Mouse (Mus musculus) heart, embryonic 11.5 days (tissue): ENCODE results near the gene Enpp7. TPM values are rescaled to one million over a fixed set of nuclear protein-coding genes. Genes with fewer than 3 reads are reported as not detected.

Experiments
- ATAC-seq: fragments of 200-750 bp; cut with Nextera tagmentation; replicated peaks from 2 replicates; pipeline ENCODE4 v1.8.0; 2017; ENCODE audit warnings: moderate library complexity; ENCODE audit not compliant: insufficient number of reproducible peaks, low FRiP score, low TSS enrichment
- H3K27ac ChIP-seq: fragments of 300-500 bp; sonication (generic); 2 replicates; pipeline ENCODE4 v1.5.1; 2014; ENCODE audit warnings: mild to moderate bottlenecking, low read depth, low read length
- H3K27me3 ChIP-seq: fragments of 300-500 bp; sonication (generic); 2 replicates; pipeline ENCODE4 v1.6.1; 2014; ENCODE audit warnings: mild to moderate bottlenecking, low read length, mixed read lengths; ENCODE audit not compliant: control insufficient read depth, insufficient read depth
- H3K36me3 ChIP-seq: fragments of 300-500 bp; sonication (generic); 2 replicates; pipeline ENCODE4 v1.6.1; 2014; ENCODE audit warnings: mild to moderate bottlenecking, low read length, moderate library complexity, mixed read lengths; ENCODE audit not compliant: control insufficient read depth, insufficient read depth
- H3K4me1 ChIP-seq: fragments of 300-500 bp; sonication (generic); 2 replicates; pipeline ENCODE4 v1.6.1; 2014; ENCODE audit warnings: low read length; ENCODE audit not compliant: control insufficient read depth, insufficient read depth
- H3K4me2 ChIP-seq: fragments of 300-500 bp; sonication (generic); 2 replicates; pipeline ENCODE4 v1.6.1; 2014; ENCODE audit warnings: mild to moderate bottlenecking, moderate library complexity
- H3K4me3 ChIP-seq: fragments of 300-500 bp; sonication (generic); 2 replicates; pipeline ENCODE4 v1.5.1; 2014; ENCODE audit warnings: low read depth, low read length
- H3K9ac ChIP-seq: fragments of 300-500 bp; sonication (generic); 2 replicates; pipeline ENCODE4 v1.6.1; 2014; ENCODE audit warnings: mild to moderate bottlenecking, low read depth, low read length, moderate library complexity
- H3K9me3 ChIP-seq: fragments of 300-500 bp; sonication (generic); replicated peaks from 2 replicates; pipeline ENCODE4 v1.6.1; 2016; ENCODE audit warnings: low read length; ENCODE audit not compliant: control insufficient read depth
- WGBS: fragments of 180-500 bp; shearing (Covaris S2); extraction: QIAGEN DNeasy Blood & Tissue Kit; methylation state at CpG from one replicate; pipeline ENCODE4 v1.1.7; 2014; ENCODE audit not compliant: insufficient replicate concordance; 5-methylcytosine and 5-hydroxymethylcytosine counted together
- polyA plus RNA-seq: library from polyadenylated mRNA; unstranded; fragments of >200 nt; fragmentation: Nextera tagmentation; extraction: Ambion mirVana; gene quantifications from 2 replicates; pipeline ENCODE4 v1.2.1, GENCODE M21; 2014

The Enpp7 gene
- polyA plus RNA-seq, 1 experiment from 2014 or later: not detected

DNA sequence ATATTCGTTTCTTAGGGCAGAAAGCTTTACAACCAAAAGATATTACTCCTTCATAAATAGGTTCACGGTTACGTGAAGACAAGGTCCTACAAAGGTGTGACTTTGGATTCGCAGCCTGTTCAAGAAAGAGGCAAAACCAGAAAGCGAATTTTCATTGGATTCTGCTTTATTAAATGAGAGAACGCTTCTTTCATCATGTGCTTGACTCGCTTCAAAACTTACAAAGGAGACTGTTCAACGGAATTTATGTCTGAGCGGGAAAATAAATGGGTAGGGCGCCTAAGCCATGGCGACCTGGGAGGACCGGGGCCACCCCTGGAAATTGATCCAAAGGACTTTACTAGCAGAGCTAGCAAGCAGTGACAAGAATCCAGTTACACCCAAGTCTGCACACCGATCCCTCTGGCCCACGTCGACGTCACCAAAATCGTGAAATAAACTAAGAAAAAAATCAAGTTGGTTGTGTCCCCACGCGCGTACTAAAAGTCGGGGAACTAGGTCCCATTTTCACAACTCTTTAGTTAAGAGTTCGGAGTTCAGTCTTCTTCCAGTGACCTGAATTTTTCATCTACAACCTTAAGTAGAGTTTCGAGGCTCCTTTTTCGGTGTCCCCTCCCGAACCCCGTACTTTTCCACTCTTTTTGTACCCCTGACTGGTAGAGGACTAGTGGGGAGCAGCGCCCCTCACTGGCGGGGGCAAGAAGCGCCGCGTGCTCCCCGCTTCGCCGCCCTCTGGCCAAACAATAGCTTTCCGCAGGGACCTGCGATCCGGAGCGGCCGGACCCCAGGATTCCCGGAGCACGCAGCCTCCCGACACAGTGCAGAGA lies 34.3 kb downstream of the Enpp7 start:
- Histone ChIP-seq H3K36me3 (peaks cover 9% of the 10 kb centered on the region), H3K4me3 (peak overlapping the region; percentile 78), H3K4me2 (peak overlapping the region; percentile 87), H3K4me1 (peaks cover 29% of the 10 kb centered on the region), H3K9me3 (no peaks in the 10 kb centered on the region), H3K9ac (peak overlapping the region; percentile 93), H3K27me3 (peaks cover 15% of the 10 kb centered on the region), H3K27ac (peak overlapping the region; percentile 77)
- ATAC-seq: no peak
- 7% methylated on average over 42 of the region's 42 CpGs for WGBS

DNA sequence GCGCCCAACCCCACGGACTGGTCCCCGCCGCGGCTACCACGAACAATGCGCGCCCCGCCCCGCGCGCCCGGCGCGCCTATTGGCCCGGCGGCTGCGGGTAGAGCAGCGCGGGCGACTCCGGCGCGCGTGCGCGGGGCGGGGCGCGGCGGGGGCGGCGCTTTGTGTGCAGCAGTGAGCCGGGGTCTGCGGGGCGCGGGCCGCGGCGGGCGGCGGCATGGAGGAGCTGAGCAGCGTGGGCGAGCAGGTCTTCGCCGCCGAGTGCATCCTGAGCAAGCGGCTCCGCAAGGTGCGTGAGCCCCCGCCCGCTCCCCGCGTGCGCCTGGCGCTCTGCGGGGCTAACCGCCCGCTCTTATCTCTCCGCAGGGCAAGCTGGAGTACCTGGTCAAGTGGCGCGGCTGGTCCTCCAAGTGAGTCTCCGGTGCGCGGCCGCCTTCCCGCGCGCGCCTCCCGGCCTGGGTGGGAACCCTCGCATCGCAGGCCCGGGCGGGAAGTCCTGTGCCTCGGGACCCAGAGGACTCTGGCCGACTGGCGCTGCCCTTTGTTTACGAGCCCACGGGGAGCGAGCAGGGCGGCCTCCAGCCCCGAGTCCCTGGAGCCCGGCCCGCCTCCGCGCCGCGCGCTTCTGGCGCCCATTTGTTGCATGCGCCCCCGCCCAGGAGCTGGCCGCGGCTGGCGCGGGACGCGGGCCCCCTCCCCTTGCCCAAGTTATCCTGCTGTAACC lies 35.1 kb downstream of the Enpp7 start, which contains the start of gene Cbx2:
TSS of gene Cbx2 (plus strand) at position 68 of the 721 bp plus-strand sequence.
- H3K9me3 ChIP-seq: no peaks in the 10 kb centered on the region
- WGBS: under 1% methylated on average over 88 of the region's 99 CpGs
- peak within 1 kb of the TSS; percentile 93 for H3K9ac ChIP-seq
- peak within 1 kb of the TSS; percentile 78 for H3K4me3 ChIP-seq
- peak; percentile 86 for ATAC-seq
- peak within 1 kb of the TSS; percentile 87 for H3K4me2 ChIP-seq
- H3K27ac ChIP-seq: peak within 1 kb of the TSS; percentile 77
- peaks cover 29% of the 10 kb centered on the region for H3K4me1 ChIP-seq
- H3K27me3 ChIP-seq: peaks cover 15% of the 10 kb centered on the region
- H3K36me3 ChIP-seq: peaks cover 13% of the 10 kb centered on the region

DNA sequence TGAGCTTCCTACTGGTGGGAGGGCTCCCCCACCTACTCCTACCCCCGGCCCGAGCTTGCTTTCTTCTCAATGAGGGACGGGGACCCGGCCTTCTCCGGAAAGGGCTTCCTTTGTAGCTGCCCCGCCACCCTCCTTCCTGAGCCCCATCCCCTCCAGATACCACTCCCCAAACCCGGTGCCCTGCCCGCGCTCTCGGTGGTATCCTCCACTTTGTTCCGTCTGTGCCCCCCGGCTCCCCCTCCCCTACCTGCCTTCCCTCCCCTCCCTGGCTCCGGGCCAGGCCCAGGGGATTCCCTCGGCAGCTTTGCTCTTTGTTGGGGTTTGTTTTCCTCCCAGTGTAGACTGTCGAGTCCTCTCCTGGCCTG lies 35.6 kb downstream of the Enpp7 start:
- Histone ChIP-seq H3K4me2 (peak overlapping the region; percentile 87), H3K4me3 (peak overlapping the region; percentile 78)
- ATAC-seq: no peak

DNA sequence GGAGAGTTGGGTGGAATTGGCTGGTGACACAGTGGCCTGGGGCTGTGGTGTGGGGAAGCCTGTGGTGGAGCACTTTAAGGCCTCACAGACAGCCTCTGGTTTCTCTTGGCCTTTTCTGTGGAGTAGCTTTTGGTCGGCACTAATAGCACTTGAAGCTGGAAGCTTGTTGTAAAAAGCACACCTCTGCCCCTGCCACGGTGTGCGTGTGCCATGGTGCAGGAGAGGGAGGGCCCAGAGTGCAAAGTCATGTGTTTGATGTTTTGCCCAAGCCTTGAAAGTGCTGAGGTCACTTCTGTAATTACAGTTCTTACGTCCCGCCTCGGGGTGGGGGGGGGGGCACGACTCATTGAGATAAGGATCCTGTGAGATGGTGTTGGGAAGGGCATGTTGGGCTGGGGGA lies 36.3 kb downstream of the Enpp7 start:
- Histone ChIP-seq H3K36me3 (peaks cover 22% of the 10 kb centered on the region), H3K27ac (no peak overlapping the region), H3K27me3 (peaks cover 12% of the 10 kb centered on the region), H3K4me1 (peaks cover 29% of the 10 kb centered on the region), H3K4me3 (peak overlapping the region; percentile 78), H3K9ac (peak overlapping the region; percentile 93), H3K4me2 (peak overlapping the region; percentile 87), H3K9me3 (no peaks in the 10 kb centered on the region)
- no peak for ATAC-seq
- WGBS: 15% methylated on average over 7 of the region's 7 CpGs

More for the DNA sequence above, 35.6 kb downstream of the Enpp7 start:
- Histone ChIP-seq H3K9ac (peak overlapping the region; percentile 93), H3K27ac (peak overlapping the region; percentile 77), H3K9me3 (no peaks in the 10 kb centered on the region), H3K27me3 (peaks cover 15% of the 10 kb centered on the region), H3K4me1 (peaks cover 29% of the 10 kb centered on the region), H3K36me3 (peaks cover 15% of the 10 kb centered on the region)
- WGBS: under 1% methylated on average over 15 of the region's 15 CpGs

DNA sequence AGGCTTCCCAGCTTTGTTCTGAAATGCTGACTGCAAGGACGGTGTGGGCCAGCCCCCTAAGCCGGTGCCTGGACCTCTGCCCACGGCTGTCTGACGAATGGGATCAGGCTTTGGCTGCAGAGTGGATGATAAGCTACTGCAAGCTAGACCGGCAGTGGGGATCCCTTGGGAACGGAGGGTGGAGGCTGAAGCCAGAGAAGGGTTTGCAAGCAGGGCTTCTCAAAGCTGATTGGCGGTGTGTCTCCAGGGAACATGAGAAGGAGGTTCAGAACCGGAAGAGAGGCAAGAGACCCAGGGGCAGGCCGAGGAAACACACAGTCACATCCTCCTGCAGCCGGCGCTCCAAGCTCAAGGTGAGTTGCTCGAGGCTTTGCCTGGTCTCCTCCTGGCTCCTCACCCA lies 38.2 kb downstream of the Enpp7 start:
- H3K36me3 ChIP-seq: peaks cover 26% of the 10 kb centered on the region
- 37% methylated on average over 12 of the region's 12 CpGs for WGBS
- no peak overlapping the region for H3K9ac ChIP-seq
- peak overlapping the region; percentile 43 for H3K4me2 ChIP-seq
- no peak overlapping the region for H3K27ac ChIP-seq
- H3K4me3 ChIP-seq: no peak overlapping the region
- H3K4me1 ChIP-seq: peaks cover 29% of the 10 kb centered on the region
- H3K27me3 ChIP-seq: peaks cover 8% of the 10 kb centered on the region
- no peaks in the 10 kb centered on the region for H3K9me3 ChIP-seq
- ATAC-seq: no peak

DNA sequence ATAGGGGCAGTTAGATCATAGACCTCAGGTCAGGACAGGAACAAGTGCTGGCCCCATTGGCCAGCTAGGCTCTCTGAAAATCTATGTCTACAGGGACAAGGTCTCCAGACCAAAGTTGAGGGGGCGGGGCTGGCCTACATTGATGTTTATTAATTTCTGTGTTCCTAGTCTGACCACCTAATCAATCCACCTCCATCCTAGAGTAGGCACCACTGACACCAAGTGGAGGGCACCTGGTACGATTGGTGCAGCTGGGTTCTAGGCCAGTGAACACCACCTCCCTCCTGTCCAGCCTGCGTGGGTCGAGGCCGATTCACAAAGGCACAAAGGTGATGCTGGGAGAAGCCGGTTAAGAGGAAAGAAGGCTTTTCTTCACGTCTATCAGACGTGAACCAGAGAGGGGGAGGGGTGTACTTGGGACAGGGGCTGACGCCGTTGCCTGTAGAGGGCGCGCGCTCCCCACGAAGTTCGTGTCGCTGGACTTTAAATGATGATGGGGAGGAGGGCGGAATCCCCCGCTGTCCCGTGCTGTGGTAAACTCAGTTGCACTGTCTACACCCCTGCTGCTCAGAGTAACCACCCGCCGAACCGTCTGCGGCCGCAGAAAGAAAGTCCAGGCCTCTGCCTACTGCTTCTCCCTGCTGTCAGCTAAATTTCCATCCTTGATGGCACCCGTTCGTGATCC lies 46.0 kb downstream of the Enpp7 start:
- H3K9ac ChIP-seq: no peak overlapping the region
- H3K4me3 ChIP-seq: peak overlapping the region; percentile 34
- H3K27ac ChIP-seq: no peak overlapping the region
- peaks cover 10% of the 10 kb centered on the region for H3K36me3 ChIP-seq
- H3K9me3 ChIP-seq: no peaks in the 10 kb centered on the region
- H3K27me3 ChIP-seq: peaks cover 57% of the 10 kb centered on the region
- no peak for ATAC-seq
- peak overlapping the region; percentile 57 for H3K4me2 ChIP-seq
- 1% methylated on average over 26 of the region's 26 CpGs for WGBS
- H3K4me1 ChIP-seq: peaks cover 18% of the 10 kb centered on the region

DNA sequence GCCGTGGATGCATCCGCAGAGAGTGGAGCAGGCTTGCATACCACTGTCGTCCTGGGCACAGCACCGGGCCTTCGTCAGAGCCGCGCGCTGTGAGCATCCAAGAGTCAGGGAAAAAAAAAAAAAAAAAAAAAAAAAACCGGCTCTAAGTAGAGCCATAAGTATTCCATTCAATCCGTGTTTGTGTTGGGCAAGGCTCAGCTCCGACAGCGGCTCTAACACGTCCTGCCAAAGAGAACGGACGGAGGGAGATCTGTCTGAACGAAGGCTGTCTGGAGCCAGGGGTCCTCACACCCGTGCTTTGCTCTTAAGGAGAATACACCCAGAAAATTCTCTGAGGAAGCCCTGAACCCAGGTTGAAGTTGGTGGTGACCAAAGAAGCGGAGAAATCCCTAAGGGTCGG lies 46.6 kb downstream of the Enpp7 start:
- Histone ChIP-seq H3K27me3 (peaks cover 63% of the 10 kb centered on the region), H3K4me3 (peak overlapping the region; percentile 34), H3K4me1 (peaks cover 23% of the 10 kb centered on the region), H3K9ac (no peak overlapping the region), H3K4me2 (peak overlapping the region; percentile 57), H3K36me3 (peaks cover 7% of the 10 kb centered on the region), H3K27ac (no peak overlapping the region), H3K9me3 (no peaks in the 10 kb centered on the region)
- under 1% methylated on average over 19 of the region's 19 CpGs for WGBS
- ATAC-seq: no peak

DNA sequence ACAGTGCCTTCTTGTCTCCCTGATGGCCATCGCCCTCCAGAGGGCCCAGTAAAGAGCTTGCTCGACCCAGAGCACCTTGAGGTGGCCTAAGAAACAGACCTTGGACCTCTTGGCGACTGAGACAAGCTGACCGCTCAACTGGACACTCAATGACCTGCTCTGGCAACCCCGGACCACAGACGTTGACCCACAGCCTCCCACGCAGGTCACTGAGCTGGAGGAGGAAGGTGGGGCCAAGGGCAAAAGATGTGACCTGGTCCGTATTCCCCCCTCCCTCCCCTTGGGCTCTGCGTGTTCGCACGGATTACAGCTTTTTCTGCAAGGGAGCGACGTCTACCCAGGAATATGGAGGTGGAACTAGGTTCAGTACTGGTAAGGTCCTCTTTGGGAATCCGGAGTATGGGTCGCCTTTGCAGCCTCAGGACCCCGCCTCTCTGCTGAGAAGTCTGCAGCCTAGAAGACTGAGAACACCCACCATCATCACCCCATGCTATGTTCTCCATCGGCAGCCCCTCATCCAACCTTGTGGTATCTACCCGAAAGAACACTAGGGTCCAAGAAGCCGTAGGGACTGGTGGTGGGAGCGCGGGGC lies 47.2 kb downstream of the Enpp7 start:
- Histone ChIP-seq H3K4me1 (peaks cover 28% of the 10 kb centered on the region), H3K4me2 (peak overlapping the region; percentile 16; the same call in 1 of the 2 replicates), H3K9me3 (no peaks in the 10 kb centered on the region), H3K27ac (no peak overlapping the region), H3K27me3 (peaks cover 63% of the 10 kb centered on the region), H3K9ac (no peak overlapping the region), H3K36me3 (peaks cover 4% of the 10 kb centered on the region), H3K4me3 (peak overlapping the region; percentile 5; the same call in 1 of the 2 replicates)
- 2% methylated on average over 21 of the region's 21 CpGs for WGBS
- no peak for ATAC-seq
